Mouse (Mus musculus): Measurements from ENCODE around the gene Wwc1.

Wwc1 gene

GRCm38 (mm10) chr11:35973135-35973534, 7.2 kb downstream of the Wwc1 start:
- DNase-seq (ENCODE audit: low read depth, low spot score), result no peak

GRCm38 (mm10) chr11:35972270-35972931, 7.9 kb downstream of the Wwc1 start:
- DNase-seq (ENCODE audit: low read depth, low spot score), result no peak

GRCm38 (mm10) chr11:35970806-35971705, 9.3 kb downstream of the Wwc1 start:
- DNase-seq (ENCODE audit: low read depth, low spot score), result peak; percentile 48

DNA sequence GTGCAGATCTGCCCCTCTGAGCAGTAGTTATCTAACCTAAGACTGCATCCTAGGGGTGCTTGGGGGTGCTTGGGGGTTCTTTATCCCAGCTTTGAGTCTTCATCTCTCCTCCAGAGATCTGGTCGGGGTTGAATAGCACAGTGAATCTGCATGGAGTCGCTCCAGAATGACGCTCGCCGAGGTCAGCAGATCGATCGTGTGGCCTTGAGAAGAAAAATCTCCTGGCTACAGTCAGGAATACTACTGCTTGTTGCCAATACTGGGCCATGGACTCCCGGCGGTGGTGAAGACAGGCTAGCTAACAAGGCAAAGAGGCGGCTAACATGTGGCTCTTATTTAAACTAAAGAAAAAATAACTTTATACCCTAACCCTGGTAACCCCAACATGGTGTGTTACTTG, 12.0 kb downstream of the Wwc1 start:
- no peak for DNase-seq (ENCODE audit: low read depth, low spot score)

- no peak for DNase-seq (ENCODE audit: low read depth, low spot score)
Measured at GRCm38 (mm10) chr11:35963981-35964549, 16.3 kb downstream of the Wwc1 start.

DNA sequence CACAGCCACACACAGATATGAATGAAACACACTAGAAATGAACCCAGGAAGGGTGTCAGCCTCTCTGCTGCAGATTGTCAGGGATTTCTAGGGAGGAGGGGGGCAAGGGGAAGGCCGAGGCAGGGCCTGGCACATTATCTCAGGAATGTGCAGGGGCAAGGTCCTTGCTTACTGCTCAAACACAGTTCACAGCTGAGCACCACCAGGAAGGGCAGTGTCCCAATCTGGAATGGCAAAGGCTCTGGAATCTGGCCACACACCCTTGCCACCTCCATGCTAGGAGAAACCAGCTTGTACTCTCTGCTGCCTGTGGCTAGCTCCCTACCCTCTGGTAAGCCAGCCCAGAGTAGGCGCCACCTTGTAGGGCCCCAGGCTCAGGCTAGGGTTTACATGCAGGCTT, 16.8 kb downstream of the Wwc1 start:
- no peak for DNase-seq (ENCODE audit: low read depth, low spot score)

DNA sequence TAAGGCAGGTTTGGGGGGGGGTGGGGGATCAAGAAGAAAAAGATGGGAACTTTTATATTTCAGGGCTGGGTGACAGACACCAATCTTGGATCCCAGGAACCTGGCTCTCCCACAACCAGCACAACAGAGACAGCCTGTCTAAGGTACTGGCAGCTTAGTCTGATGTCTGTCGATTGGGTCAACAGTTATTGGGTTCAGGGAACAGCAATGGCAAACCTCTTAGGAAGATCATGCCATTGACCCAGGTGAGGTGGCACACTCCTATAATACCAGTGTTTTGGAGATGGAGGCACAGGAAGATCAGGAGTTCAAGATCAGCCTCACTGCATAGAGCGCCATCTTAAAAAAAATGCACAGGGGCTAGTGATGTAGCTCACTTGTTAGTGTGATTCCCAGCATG, 17.9 kb downstream of the Wwc1 start:
- DNase-seq (ENCODE audit: low read depth, low spot score), result no peak

GRCm38 (mm10) chr11:35959270-35959669, 21.1 kb downstream of the Wwc1 start:
- no peak for DNase-seq (ENCODE audit: low read depth, low spot score)

DNA sequence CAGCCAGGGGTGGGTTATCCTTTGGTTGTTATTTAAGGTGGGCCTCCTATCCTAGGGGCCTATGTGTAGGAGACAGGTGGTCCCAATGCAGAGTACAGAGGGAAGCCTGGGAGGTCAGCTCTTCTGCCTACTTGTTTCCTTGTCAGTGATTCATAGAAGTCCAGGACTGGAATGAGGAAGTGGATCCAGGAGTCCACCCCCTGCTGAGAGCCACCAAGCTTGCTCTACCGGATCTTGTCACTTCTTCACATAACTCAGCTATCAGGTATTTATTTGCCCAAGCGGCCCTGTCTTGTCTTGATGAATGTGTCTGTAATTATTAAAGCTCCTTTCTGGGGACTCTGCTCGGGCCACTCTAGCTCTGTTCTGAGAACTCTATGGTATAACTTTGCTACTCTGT, 24.8 kb downstream of the Wwc1 start:
- DNase-seq (ENCODE audit: low read depth, low spot score), result peak; percentile 80

DNA sequence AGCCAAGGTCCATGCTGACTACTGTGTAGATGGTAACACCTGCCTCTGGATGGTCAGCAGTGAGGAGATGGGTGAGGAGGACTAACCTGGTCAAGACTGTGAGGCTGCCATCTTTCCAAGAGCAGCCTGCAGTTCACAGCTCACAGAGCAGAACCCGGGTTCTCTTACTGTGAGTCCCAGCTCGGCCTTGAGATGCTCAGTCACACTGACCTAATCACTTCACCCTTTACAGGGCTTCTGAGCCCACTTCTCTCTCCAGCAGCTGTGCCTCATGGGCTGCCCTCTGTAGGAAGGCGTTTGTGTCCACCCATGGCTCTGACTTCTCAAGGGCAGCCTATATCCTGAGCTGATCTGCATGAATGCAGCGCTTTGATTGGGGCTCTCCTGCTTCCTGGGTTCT, 27.1 kb downstream of the Wwc1 start:
- no peak for DNase-seq (ENCODE audit: low read depth, low spot score)

- DNase-seq (ENCODE audit: low read depth, low spot score), result no peak
Measured at GRCm38 (mm10) chr11:35951727-35952065, 28.6 kb downstream of the Wwc1 start.

DNA sequence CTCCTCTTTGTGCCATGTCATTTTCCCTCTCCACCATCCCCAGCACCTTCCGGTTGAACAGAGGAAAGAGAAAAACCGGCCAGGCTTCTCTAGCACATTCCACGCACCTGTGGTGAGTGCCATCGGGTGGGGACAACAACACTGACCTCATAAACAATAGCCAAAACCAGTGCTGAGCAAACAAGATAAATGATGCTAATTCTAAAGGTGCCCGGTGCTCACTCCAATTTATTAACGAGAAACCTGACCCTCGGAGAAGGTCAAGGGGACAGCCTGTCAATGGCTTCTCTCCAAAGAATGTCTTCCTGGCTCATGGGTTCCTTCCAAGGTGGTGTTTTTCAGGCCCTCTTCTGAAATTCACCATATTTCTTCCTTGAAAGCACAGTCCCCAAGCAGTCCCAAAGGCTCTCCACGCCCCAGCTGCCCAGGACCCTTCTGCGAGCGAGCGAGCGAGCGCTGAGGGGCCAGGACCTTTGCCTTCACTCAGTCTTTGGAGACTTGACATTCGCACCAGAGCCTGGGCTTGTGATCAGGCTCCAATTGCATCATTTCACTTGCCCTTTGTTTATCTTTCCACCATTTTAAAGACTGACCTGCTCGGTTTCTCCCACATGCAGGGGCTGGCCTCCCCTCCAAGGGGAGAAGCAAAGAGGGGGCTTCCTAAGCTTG, 29.1 kb downstream of the Wwc1 start:
- peak; percentile 49 for DNase-seq (ENCODE audit: low read depth, low spot score)

DNA sequence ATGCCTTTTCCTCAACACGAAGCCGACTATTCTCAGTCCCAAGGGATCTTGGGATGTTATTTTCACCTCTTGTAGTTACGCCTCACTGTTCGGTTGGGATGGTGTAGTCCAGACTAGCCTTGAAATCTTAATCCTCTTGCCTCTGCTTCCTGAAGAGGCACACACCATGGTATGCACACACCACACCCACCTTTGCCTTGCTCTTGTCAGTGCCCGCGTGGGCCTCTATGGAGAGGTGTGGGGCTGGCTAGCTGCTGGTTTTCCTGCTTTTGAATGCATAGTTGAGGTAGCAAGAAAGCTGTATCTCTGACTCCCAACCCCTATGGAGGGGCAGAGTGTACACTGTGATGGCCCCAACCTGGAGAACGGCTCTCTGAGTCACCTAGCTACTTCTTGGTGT, 29.9 kb downstream of the Wwc1 start:
- peak; percentile 45 for DNase-seq (ENCODE audit: low read depth, low spot score)

GRCm38 (mm10) chr11:35950011-35950410, 30.3 kb downstream of the Wwc1 start:
- no peak for DNase-seq (ENCODE audit: low read depth, low spot score)

DNA sequence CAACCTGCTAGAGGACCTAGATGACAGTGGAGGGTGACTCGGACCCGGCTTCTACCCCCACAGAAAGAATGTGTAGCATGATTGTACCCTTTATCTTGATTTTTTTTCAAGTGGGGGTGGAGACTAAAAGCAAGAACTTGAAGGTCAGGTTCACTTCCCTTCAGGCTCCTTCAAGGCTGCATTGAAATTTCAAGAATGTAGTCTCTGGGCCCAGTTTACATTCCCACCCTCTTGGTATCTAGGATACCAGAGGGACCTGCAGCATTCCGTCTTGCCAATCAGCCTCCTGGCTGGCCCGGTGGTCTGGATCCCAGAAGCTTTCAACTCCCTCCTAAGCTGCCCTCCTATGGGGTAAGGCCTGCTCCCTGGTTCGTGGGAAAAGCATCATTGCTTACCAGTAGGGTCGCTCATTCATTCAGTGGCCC, 31.9 kb downstream of the Wwc1 start:
- peak; percentile 95 for DNase-seq (ENCODE audit: low read depth, low spot score)

- no peak for DNase-seq (ENCODE audit: low read depth, low spot score)
Measured at GRCm38 (mm10) chr11:35947944-35948343, 32.4 kb downstream of the Wwc1 start.

GRCm38 (mm10) chr11:35945187-35945586, 35.1 kb downstream of the Wwc1 start:
- peak; percentile 94 for DNase-seq (ENCODE audit: low read depth, low spot score)

DNA sequence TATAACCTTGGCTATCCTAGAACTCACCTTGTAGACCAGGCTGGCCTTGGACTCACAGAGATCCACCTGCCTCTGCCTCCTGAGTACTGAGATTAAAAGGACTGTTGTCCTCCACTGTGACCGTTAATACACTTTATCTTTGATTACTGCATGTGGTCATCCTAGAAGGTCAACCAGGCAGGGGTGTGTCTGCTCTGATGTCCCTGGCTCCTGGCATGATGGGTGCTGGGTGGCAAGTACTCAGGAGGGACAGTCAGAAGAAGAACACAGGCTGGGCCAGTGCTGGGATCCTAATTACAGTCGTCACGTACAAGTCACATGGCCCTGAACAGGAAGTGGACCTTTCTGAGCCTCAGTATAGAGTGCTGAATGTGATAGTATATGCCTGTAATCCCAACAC, 38.7 kb downstream of the Wwc1 start:
- DNase-seq (ENCODE audit: low read depth, low spot score), result peak; percentile 17

- DNase-seq (ENCODE audit: low read depth, low spot score), result no peak
Measured at GRCm38 (mm10) chr11:35941064-35941463, 39.3 kb downstream of the Wwc1 start.

- DNase-seq (ENCODE audit: low read depth, low spot score), result no peak
Measured at GRCm38 (mm10) chr11:35938790-35939385, 41.4 kb downstream of the Wwc1 start.

- peak; percentile 23 for DNase-seq (ENCODE audit: low read depth, low spot score)
Measured at GRCm38 (mm10) chr11:35935645-35936044, 44.7 kb downstream of the Wwc1 start.

- no peak for DNase-seq (ENCODE audit: low read depth, low spot score)
Measured at GRCm38 (mm10) chr11:35935133-35935532, 45.2 kb downstream of the Wwc1 start.
